Mouse (Mus musculus): ENCODE data around the gene Olfr429. TPM values are rescaled to one million over a fixed set of nuclear protein-coding genes. Genes with fewer than 3 reads are reported as not detected.

Gene Olfr429
- polyA plus RNA-seq, 1 experiment from 2014 or later, result not detected

DNA sequence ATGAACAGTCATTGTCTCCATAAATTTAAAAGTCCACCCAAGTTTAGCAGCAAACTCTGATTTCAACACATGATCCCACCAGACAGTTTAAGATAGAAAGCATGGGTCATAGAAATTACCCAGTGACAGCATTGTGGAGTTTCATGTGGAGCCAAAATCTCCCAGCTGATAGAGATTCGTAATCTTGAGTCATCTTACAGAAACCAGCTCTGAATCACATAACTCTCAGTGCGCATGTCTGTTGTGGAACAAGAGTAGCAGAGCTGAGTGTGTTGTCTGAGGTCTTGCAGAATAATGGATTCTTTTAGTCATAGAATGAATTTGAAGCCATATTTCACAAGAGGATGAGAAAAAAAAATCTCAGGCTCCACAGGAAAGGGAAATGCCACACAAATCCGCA lies 31.1 kb upstream of the Olfr429 start:
- WGBS, result 81% methylated on average over 3 of the region's 3 CpGs
- Histone ChIP-seq H3K4me1 (no peaks in the 10 kb centered on the region), H3K27ac (no peak overlapping the region), H3K36me3 (no peaks in the 10 kb centered on the region), H3K4me2 (replicated peaks) (no peak overlapping the region), H3K4me3 (no peak overlapping the region), H3K9me3 (no peaks in the 10 kb centered on the region), H3K27me3 (no peaks in the 10 kb centered on the region), H3K9ac (no peak overlapping the region)
- no peak for ATAC-seq (ENCODE audit: insufficient number of reproducible peaks, insufficient read depth, low FRiP score, low TSS enrichment)

GRCm38 (mm10) chr1:174055248-174055647 lies 28.9 kb upstream of the Olfr429 start:
- no peak overlapping the region for H3K9ac ChIP-seq
- WGBS, result 75% methylated on average over 2 of the region's 2 CpGs
- no peak overlapping the region for H3K27ac ChIP-seq
- no peaks in the 10 kb centered on the region for H3K9me3 ChIP-seq
- H3K4me1 ChIP-seq, result no peaks in the 10 kb centered on the region
- no peak for ATAC-seq (ENCODE audit: insufficient number of reproducible peaks, insufficient read depth, low FRiP score, low TSS enrichment)
- H3K4me2 ChIP-seq (replicated peaks), result no peak overlapping the region
- H3K36me3 ChIP-seq, result no peaks in the 10 kb centered on the region
- H3K27me3 ChIP-seq, result no peaks in the 10 kb centered on the region
- H3K4me3 ChIP-seq, result no peak overlapping the region

- no peaks in the 10 kb centered on the region for H3K36me3 ChIP-seq
- H3K4me1 ChIP-seq, result no peaks in the 10 kb centered on the region
- H3K4me3 ChIP-seq, result no peak within 1 kb of the TSS
- H3K27ac ChIP-seq, result no peak within 1 kb of the TSS
- H3K4me2 ChIP-seq (replicated peaks), result no peak within 1 kb of the TSS
- no peak for ATAC-seq (ENCODE audit: insufficient number of reproducible peaks, insufficient read depth, low FRiP score, low TSS enrichment)
- H3K27me3 ChIP-seq, result no peaks in the 10 kb centered on the region
- H3K9me3 ChIP-seq, result no peaks in the 10 kb centered on the region
- H3K9ac ChIP-seq, result no peak within 1 kb of the TSS
- 82% methylated on average over 3 of the region's 3 CpGs for WGBS
Observed at GRCm38 (mm10) chr1:174066305-174066704, 17.8 kb upstream of the Olfr429 start, which contains the start of gene Olfr430. TSS of gene Olfr430 (plus strand) at chr1:174066605.

DNA sequence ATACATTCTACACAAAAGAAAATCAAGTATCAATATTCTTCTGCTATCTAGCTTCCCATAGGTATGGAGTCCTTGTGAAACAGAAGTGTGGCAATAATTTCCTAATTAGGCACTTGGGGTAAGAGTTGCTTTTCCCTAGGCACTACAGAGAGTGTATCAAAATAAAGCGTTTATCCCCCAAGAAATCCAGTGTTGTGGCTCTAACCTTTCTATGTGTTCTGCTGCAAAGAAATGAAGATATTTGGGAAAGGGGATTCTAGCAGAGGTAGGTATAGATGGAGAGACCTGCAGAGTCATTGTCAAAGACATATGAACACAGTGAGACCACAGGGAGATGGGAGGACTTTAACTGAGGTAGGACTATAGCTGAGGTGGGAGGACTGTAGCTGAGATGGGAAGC lies 12.5 kb downstream of the Olfr429 start, which contains the start of gene Olfr427:
TSS of gene Olfr427 (plus strand) at position 301 of the 400 bp plus-strand sequence.
- ATAC-seq (ENCODE audit: insufficient number of reproducible peaks, insufficient read depth, low FRiP score, low TSS enrichment), result no peak
- no peaks in the 10 kb centered on the region for H3K4me1 ChIP-seq
- H3K27ac ChIP-seq, result no peak within 1 kb of the TSS
- no peak within 1 kb of the TSS for H3K4me2 ChIP-seq (replicated peaks)
- H3K9ac ChIP-seq, result no peak within 1 kb of the TSS
- H3K36me3 ChIP-seq, result no peaks in the 10 kb centered on the region
- 85% methylated on average over 1 of the region's 1 CpGs for WGBS
- H3K4me3 ChIP-seq, result no peak within 1 kb of the TSS
- no peaks in the 10 kb centered on the region for H3K9me3 ChIP-seq
- no peaks in the 10 kb centered on the region for H3K27me3 ChIP-seq

- H3K27ac ChIP-seq, result no peak overlapping the region
Observed at GRCm38 (mm10) chr1:174103735-174104134, 19.6 kb downstream of the Olfr429 start.

DNA sequence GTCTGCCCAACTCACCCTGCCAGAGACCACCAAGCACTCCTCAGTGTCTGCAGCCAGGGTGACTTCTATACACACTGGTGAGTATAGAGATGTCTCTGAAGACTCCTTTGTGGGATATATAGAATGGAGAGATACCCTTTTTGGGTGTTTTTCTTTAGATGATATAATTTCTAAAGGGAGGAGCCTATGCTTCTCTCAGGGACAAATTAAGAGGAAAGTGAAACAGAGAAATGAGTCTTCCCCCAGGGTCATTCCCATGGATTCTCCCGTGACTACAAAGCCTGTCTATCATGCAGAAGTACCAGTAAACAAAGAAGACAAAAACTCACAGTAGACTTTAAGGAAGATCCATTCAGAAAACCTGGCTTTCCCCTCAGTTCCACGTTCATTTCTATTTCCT lies 36.9 kb downstream of the Olfr429 start, which contains the start of gene Olfr231:
TSS of gene Olfr231 (minus strand) at position 101 of the 400 bp plus-strand sequence.
- Histone ChIP-seq H3K4me3 (no peak within 1 kb of the TSS), H3K4me2 (replicated peaks) (no peak within 1 kb of the TSS), H3K36me3 (no peaks in the 10 kb centered on the region), H3K9me3 (no peaks in the 10 kb centered on the region), H3K27ac (no peak within 1 kb of the TSS), H3K27me3 (no peaks in the 10 kb centered on the region), H3K9ac (no peak within 1 kb of the TSS), H3K4me1 (no peaks in the 10 kb centered on the region)
- ATAC-seq (ENCODE audit: insufficient number of reproducible peaks, insufficient read depth, low FRiP score, low TSS enrichment), result no peak
- 46% methylated on average over 2 of the region's 2 CpGs for WGBS

More at GRCm38 (mm10) chr1:174103735-174104134, 19.6 kb downstream of the Olfr429 start:
- Histone ChIP-seq H3K4me3 (no peak overlapping the region), H3K4me1 (no peaks in the 10 kb centered on the region), H3K27me3 (no peaks in the 10 kb centered on the region), H3K9me3 (no peaks in the 10 kb centered on the region), H3K4me2 (replicated peaks) (no peak overlapping the region), H3K36me3 (no peaks in the 10 kb centered on the region), H3K9ac (no peak overlapping the region)
- no peak for ATAC-seq (ENCODE audit: insufficient number of reproducible peaks, insufficient read depth, low FRiP score, low TSS enrichment)
- 69% methylated on average over 2 of the region's 2 CpGs for WGBS

DNA sequence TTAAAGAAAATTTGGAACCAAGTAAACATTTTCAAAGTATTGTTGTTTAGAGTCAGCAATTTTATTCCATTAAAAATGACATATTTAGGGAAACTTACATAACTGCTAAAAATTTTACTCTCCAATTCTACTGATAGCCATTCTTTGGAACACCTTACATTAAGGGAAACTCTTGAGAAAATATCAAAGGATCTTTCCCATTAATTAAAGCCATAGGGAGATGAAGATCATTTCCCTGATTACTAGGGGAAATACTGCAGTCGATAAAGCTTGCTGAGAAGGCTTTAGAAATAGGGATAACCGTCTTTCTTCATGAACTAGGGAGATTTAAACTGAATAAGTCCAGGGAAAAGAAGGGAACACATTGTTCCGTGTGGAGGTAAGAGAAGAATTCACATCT lies 47.1 kb downstream of the Olfr429 start, which contains the start of gene Olfr424:
TSS of gene Olfr424 (plus strand) at position 301 of the 400 bp plus-strand sequence.
- ATAC-seq (ENCODE audit: insufficient number of reproducible peaks, insufficient read depth, low FRiP score, low TSS enrichment), result no peak
- H3K4me3 ChIP-seq, result no peak within 1 kb of the TSS
- no peaks in the 10 kb centered on the region for H3K27me3 ChIP-seq
- H3K4me2 ChIP-seq (replicated peaks), result no peak within 1 kb of the TSS
- H3K27ac ChIP-seq, result no peak within 1 kb of the TSS
- no peaks in the 10 kb centered on the region for H3K4me1 ChIP-seq
- no peaks in the 10 kb centered on the region for H3K36me3 ChIP-seq
- no peak within 1 kb of the TSS for H3K9ac ChIP-seq
- WGBS, result 75% methylated on average over 3 of the region's 3 CpGs
- no peaks in the 10 kb centered on the region for H3K9me3 ChIP-seq

- no peak overlapping the region for H3K4me2 ChIP-seq (replicated peaks)
- WGBS, result 57% methylated on average over 3 of the region's 3 CpGs
- H3K4me1 ChIP-seq, result no peaks in the 10 kb centered on the region
- no peak for ATAC-seq (ENCODE audit: insufficient number of reproducible peaks, insufficient read depth, low FRiP score, low TSS enrichment)
- H3K27ac ChIP-seq, result no peak overlapping the region
- H3K27me3 ChIP-seq, result no peaks in the 10 kb centered on the region
- no peaks in the 10 kb centered on the region for H3K36me3 ChIP-seq
- H3K9ac ChIP-seq, result no peak overlapping the region
- H3K9me3 ChIP-seq, result no peaks in the 10 kb centered on the region
- H3K4me3 ChIP-seq, result no peak overlapping the region
Observed at GRCm38 (mm10) chr1:174131999-174132398, 47.9 kb downstream of the Olfr429 start.

Other genes starting within 250 kb of the Olfr429 start
- gene Ifi211, start 171.3 kb upstream of the Olfr429 start, polyA plus RNA-seq (2016; fragmentation: Nextera tagmentation; extraction: Ambion mirVana), result 0.45 and 0.52 TPM in 2 replicates
- 0.67 and 0.74 TPM in 2 replicates for gene Mndal, start 141.8 kb upstream of the Olfr429 start, polyA plus RNA-seq (2016; fragmentation: Nextera tagmentation; extraction: Ambion mirVana)
- gene Ifi203, start 141.7 kb upstream of the Olfr429 start, polyA plus RNA-seq (2016; fragmentation: Nextera tagmentation; extraction: Ambion mirVana), result 0.20 and 0.40 TPM in 2 replicates
- 0.09 and 0.43 TPM in 2 replicates for gene Ifi202b, start 101.6 kb upstream of the Olfr429 start, polyA plus RNA-seq (2016; fragmentation: Nextera tagmentation; extraction: Ambion mirVana)
- not detected in 2 replicates for gene Ifi205, start 52.5 kb upstream of the Olfr429 start, polyA plus RNA-seq (2016; fragmentation: Nextera tagmentation; extraction: Ambion mirVana)
- 0.06 and 0.09 TPM in 2 replicates for gene Olfr433, start 43.6 kb upstream of the Olfr429 start, polyA plus RNA-seq (2016; fragmentation: Nextera tagmentation; extraction: Ambion mirVana)
- not detected in 2 replicates for gene Olfr432, start 35.1 kb upstream of the Olfr429 start, polyA plus RNA-seq (2016; fragmentation: Nextera tagmentation; extraction: Ambion mirVana)
- 0.09 TPM in 1 of 2 replicates, not detected in the other for gene Olfr430, start 17.7 kb upstream of the Olfr429 start, polyA plus RNA-seq (2016; fragmentation: Nextera tagmentation; extraction: Ambion mirVana)
- not detected in 2 replicates for gene Olfr427, start 12.6 kb downstream of the Olfr429 start, polyA plus RNA-seq (2016; fragmentation: Nextera tagmentation; extraction: Ambion mirVana)
- 0.22 and 0.79 TPM in 2 replicates for gene Olfr231, start 36.8 kb downstream of the Olfr429 start, polyA plus RNA-seq (2016; fragmentation: Nextera tagmentation; extraction: Ambion mirVana)
- gene Olfr424, start 47.2 kb downstream of the Olfr429 start, polyA plus RNA-seq (2016; fragmentation: Nextera tagmentation; extraction: Ambion mirVana), result not detected in 2 replicates
- 0.08 TPM in 1 of 2 replicates, not detected in the other for gene Olfr420, start 71.3 kb downstream of the Olfr429 start, polyA plus RNA-seq (2016; fragmentation: Nextera tagmentation; extraction: Ambion mirVana)
- 0.93 and 1.3 TPM in 2 replicates for gene Spta1, start 88.4 kb downstream of the Olfr429 start, polyA plus RNA-seq (2016; fragmentation: Nextera tagmentation; extraction: Ambion mirVana)
- not detected in 2 replicates for gene Olfr419, start 167.7 kb downstream of the Olfr429 start, polyA plus RNA-seq (2016; fragmentation: Nextera tagmentation; extraction: Ambion mirVana)
- not detected in 2 replicates for gene Mptx1, start 246.2 kb downstream of the Olfr429 start, polyA plus RNA-seq (2016; fragmentation: Nextera tagmentation; extraction: Ambion mirVana)

Data from embryonic facial prominence, embryonic 12.5 days (tissue).